ENCODE assay signal across 7 mouse cellular contexts in genomic region chr8:64941495-64941894, GRCm38 (mm10). TPM values are rescaled to one million over a fixed set of nuclear protein-coding genes. Genes with fewer than 3 reads are reported as not detected.
DNase-seq lines count a peak whose midpoint lies in the region; ATAC-seq and TF ChIP-seq lines count a peak whose summit lies in the region.

No protein-coding gene starts in this region.

- no peaks in the 10 kb centered on the region; the same call in 1 of the 2 replicates for H3K27me3 ChIP-seq in intestine, postnatal 0 days (replicated peaks; ENCODE audit: control insufficient read depth, insufficient read depth, low read length)
- peaks cover 10% of the 10 kb centered on the region for H3K27me3 ChIP-seq in midbrain, embryonic 12.5 days

- intact Hi-C loops in left cerebral cortex, postnatal 25 days (cut with DNase I) = loop anchor here (2.0 to 10.0 kb wide), 4 partner anchors 94 to 323 kb away; partner anchors contain the start of gene Msmo1

- 11% methylated on average over 9 of the region's 9 CpGs for WGBS in intestine, postnatal 0 days
- 15% methylated on average over 9 of the region's 9 CpGs for WGBS in midbrain, embryonic 12.5 days

- H3K9me3 ChIP-seq in intestine, postnatal 0 days (ENCODE audit: control insufficient read depth) = no peaks in the 10 kb centered on the region
- H3K9me3 ChIP-seq in midbrain, embryonic 12.5 days = no peaks in the 10 kb centered on the region

- peak; percentile 75 for DNase-seq in T-cell, adult 2 months (ENCODE audit: low spot score)
- peak; percentile 93 to 95 for DNase-seq in cerebellum, postnatal 14 days
- peak; percentile 85 to 90 for DNase-seq in frontal cortex, postnatal 36 days (ENCODE audit: low spot score in 2 of 2)
- DNase-seq in left cerebral cortex, postnatal 25 days (ENCODE audit: low spot score in 2 of 2) = peak; percentile 83 to 88
- DNase-seq in spleen, adult 12 weeks (ENCODE audit: low spot score) = peak; percentile 41

- no peak overlapping the region for H3K27ac ChIP-seq in intestine, postnatal 0 days (ENCODE audit: low read depth, low read length)
- no peak overlapping the region for H3K27ac ChIP-seq in midbrain, embryonic 12.5 days (replicated peaks)

- H3K4me1 ChIP-seq in intestine, postnatal 0 days (replicated peaks; ENCODE audit: control insufficient read depth, insufficient read depth, low read length) = no peaks in the 10 kb centered on the region
- 0 out of 2 replicates have a peak, but pooled peaks cover 5% of the 10 kb centered on the region for H3K4me1 ChIP-seq in midbrain, embryonic 12.5 days

- H3K4me2 ChIP-seq in intestine, postnatal 0 days (replicated peaks; ENCODE audit: low read depth) = no peak overlapping the region
- H3K4me2 ChIP-seq in midbrain, embryonic 12.5 days (replicated peaks) = no peak overlapping the region

- H3K9ac ChIP-seq in intestine, postnatal 0 days (ENCODE audit: low read depth, low read length) = no peak overlapping the region
- H3K9ac ChIP-seq in midbrain, embryonic 12.5 days (replicated peaks) = no peak overlapping the region

- peak; percentile 98 for TF ChIP-seq CTCF in intestine, postnatal 0 days (IDR thresholded peaks at IDR 0.05; ENCODE audit: low read depth)

- no peaks in the 10 kb centered on the region for H3K36me3 ChIP-seq in intestine, postnatal 0 days (ENCODE audit: control insufficient read depth, insufficient read depth)
- no peaks in the 10 kb centered on the region for H3K36me3 ChIP-seq in midbrain, embryonic 12.5 days

- H3K4me3 ChIP-seq in intestine, postnatal 0 days (ENCODE audit: low read depth, low read length) = no peak overlapping the region
- H3K4me3 ChIP-seq in midbrain, embryonic 12.5 days = no peak overlapping the region

- ATAC-seq in intestine, postnatal 0 days = peak; percentile 15
- peak; percentile 57 for ATAC-seq in midbrain, embryonic 12.5 days (ENCODE audit: low FRiP score, low read depth)

RNA-seq across cellular contexts. Expression of gene Tmem192, which starts 5.5 kb away (rescaled TPM):
- polyA plus RNA-seq in intestine, postnatal 0 days (2015; fragmentation: Nextera tagmentation; extraction: Ambion mirVana) = 89.2 and 90.4 TPM in 2 replicates
- 10 to 100 TPM; 20.7 to 24.9 TPM for total RNA-seq in left cerebral cortex, postnatal 25 days (2021)
- polyA plus RNA-seq in midbrain, embryonic 12.5 days (2016; fragmentation: Nextera tagmentation; extraction: Ambion mirVana) = 15.3 and 15.8 TPM in 2 replicates

RNA-seq across cellular contexts. Expression of gene Trim75, which starts 46.1 kb away (rescaled TPM):
- polyA plus RNA-seq in intestine, postnatal 0 days (2015; fragmentation: Nextera tagmentation; extraction: Ambion mirVana) = not detected in 2 replicates
- not detected for total RNA-seq in left cerebral cortex, postnatal 25 days (2021)
- polyA plus RNA-seq in midbrain, embryonic 12.5 days (2016; fragmentation: Nextera tagmentation; extraction: Ambion mirVana) = not detected in 2 replicates

Comparison
In these comparisons a context has a peak if more than half of its experiments do, and no peak if none do; other contexts are left out.
1. DNase-seq: peak in every context shown above with its lines; median percentile 94 in cerebellum, postnatal 14 days; 88 in frontal cortex, postnatal 36 days; 86 in left cerebral cortex, postnatal 25 days; 75 in T-cell, adult 2 months; 41 in spleen, adult 12 weeks.